Mouse (Mus musculus): ENCODE measurements around the gene Rbmxl1. TPM values are rescaled to one million over a fixed set of nuclear protein-coding genes. Genes with fewer than 3 reads are reported as not detected.
"Not testable (repeated sequence)": the region's sequence is repeated elsewhere in the genome, so short reads cannot be mapped to it uniquely, and the experiment has no call there.

Gene Rbmxl1
- total RNA-seq (2021) = 10 to 100 TPM; 55.8 to 56.9 TPM
- long read RNA-seq, experiment 1, transcript Rbmxl1-202 (2 exons, 1,622 nt) = major isoform, 27 of 35 reads
- long read RNA-seq, experiment 1, partial matches to known transcripts = 0 of 35 reads
- long read RNA-seq, experiment 1, other reads (novel, unspliced or antisense) = 5 of 35 reads
- long read RNA-seq, experiment 2, transcript Rbmxl1-202 (2 exons, 1,622 nt) = major isoform, 39 of 54 reads
- long read RNA-seq, experiment 2, transcript Rbmxl1-201 (2 exons, 1,695 nt) = minor isoform, 9 of 54 reads
- long read RNA-seq, experiment 2, partial matches to known transcripts = 0 of 54 reads
- long read RNA-seq, experiment 2, other reads (novel, unspliced or antisense) = 6 of 54 reads

DNA sequence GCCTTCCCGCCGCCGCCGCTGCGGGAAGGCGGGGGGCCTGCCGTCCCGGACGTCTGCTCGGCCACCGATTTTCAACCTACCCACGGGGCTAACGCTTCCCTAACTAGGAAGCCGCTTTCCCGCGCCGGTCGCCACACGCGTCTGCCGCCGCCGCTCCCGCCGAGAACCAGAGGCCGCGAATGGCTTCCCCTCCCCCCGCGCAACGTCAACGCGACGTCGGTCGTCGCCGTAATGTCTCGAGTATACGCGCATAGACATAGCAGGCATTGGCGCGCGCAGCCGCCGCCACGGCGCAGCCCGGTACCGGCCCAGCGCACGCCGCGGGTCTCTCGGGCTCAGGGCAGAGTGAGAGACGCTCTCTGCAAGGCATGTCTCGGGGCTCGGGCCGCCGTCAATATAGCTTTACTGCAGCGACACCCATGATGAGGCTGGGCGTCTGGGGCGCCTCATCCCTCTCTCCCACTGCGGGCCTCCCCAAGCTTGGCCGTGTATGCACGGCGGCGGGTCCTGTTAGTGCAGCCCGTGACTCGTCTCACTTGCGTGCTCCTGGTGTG, at the start of gene Rbmxl1:
Gene Rbmxl1 (minus strand): TSS at position 180 of the 554 bp plus-strand sequence.
- peak; percentile 85 to 93 for DNase-seq (ENCODE audit: low spot score in 2 of 2)
- Histone ChIP-seq H3K27ac (peak within 1 kb of the TSS; percentile 98), H3K4me3 (peak within 1 kb of the TSS; percentile 67)
- peak; percentile 33; the same call in 1 of the 2 replicates for TF ChIP-seq CTCF (conservative IDR thresholded peaks at IDR 0.05)

DNA sequence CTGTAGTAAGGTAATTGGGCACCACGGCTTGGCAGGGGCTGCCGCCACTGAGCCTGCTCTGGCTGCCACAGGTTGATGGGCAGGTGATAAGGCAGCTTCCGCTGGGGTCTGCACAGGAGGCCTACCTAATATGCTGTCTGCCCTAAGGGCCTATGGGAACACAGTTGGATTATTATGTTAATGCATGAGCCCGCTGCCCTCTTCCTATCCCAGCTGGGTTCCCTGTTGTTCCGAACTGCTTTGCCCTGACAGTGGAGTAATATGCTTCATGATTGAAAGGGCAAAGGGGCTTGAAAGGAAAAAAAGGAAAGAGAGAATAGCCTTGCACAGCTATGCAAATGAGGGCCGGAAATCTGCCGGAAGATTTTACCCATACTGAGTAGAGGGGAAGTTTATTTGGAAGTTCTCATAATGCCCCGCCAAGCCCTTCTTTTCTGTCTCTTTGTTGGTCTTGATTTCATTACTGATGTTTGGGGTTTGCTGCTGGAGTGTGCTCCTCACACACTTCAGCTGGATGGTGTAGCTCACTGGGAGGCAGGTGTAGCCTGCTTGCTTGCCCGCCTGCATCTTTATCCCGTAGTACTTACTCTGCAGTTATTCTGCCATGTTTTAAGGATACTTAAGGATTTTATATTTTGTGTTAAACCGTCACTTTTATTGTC, 48.2 kb upstream of the Rbmxl1 start:
- DNase-seq (ENCODE audit: low spot score in 2 of 2) = no peak
- Histone ChIP-seq H3K4me3 (no peak overlapping the region), H3K27ac (no peak overlapping the region)
- TF ChIP-seq CTCF (conservative IDR thresholded peaks at IDR 0.05) = no peak

DNA sequence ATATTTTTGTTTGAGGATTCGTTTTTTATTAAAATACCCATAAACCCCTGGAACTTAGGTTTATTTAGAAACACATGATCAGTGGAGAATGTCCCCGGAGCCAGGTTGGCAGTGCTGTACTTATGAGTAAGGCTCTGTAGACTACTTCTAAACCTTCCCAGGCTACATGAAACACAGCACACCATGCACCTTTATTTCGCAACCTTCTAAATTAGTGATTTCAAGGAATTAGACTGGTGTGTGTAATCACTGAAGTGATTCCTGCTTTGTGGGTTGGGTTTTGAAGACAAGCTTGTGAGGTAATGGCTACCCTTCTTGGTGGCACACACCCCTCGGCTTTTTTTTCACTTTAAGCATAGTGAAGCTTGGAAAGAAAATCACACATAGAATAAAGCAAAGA, 47.1 kb upstream of the Rbmxl1 start:
- H3K4me3 ChIP-seq = no peak overlapping the region
- H3K27ac ChIP-seq = no peak overlapping the region
- no peak for TF ChIP-seq CTCF (conservative IDR thresholded peaks at IDR 0.05)
- DNase-seq (ENCODE audit: low spot score in 2 of 2) = no peak

DNA sequence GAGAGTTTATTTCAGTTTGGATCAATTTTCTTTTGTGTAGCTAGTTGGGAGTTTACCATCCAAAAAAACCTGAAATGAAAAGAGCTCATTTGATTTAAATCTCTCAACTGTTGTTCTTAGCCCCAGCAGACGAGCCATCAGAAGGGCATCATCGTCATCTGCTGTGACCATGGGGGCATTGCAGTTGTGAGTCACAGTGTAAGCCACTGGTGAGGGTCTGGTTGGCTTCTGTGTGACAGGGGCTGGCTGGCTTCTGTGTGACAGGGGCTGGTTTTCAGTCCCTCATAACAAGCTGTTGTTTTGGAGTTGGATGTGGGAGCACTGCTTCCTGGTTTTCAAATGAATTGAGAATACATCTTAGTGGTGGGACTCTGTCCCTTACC, 42.0 kb upstream of the Rbmxl1 start:
- no peak overlapping the region for H3K27ac ChIP-seq
- no peak for DNase-seq (ENCODE audit: low spot score in 2 of 2)
- TF ChIP-seq CTCF (conservative IDR thresholded peaks at IDR 0.05) = no peak; the same call in 1 of the 2 replicates

DNA sequence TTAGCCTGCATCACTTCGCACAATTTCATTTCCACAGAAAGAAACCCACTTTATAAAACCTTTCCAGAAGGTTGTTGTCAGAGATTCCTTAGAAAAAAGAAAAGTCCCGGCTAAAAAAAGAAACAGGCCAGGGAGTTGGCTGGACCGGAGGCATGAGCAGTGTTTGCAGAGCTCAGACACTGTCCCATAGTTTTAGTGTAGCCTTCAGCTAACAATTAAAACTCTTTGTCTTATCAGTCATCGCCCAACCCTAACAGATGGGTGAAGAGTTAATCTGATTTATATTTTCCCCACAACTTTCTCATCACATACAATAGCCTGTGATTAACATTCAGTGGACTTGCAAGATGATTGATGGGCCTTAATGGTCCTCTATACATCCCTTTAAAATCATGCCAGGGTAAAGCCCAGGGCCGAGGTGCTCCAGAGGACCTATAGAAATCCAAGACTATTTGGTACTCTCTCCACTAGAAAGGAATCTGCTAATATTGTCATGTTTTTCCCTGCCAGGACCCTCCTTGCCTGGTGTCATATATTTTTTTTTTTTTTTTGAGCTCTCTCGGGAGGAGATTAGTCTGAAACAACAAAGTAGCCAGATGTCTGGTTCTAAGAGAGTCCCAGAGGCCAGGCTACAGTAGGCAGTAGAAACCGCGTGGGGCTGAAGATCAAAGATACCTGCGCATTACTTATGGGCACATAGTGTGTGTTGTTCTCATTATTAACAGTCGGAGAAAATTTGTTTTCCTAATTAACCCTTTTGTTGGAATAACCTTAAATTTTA, 41.5 kb upstream of the Rbmxl1 start:
- no peak overlapping the region for H3K27ac ChIP-seq
- H3K4me3 ChIP-seq = no peak overlapping the region
- TF ChIP-seq CTCF (conservative IDR thresholded peaks at IDR 0.05) = no peak
- no peak for DNase-seq (ENCODE audit: low spot score in 2 of 2)

More for the DNA sequence above, 42.0 kb upstream of the Rbmxl1 start:
- H3K4me3 ChIP-seq = no peak overlapping the region

DNA sequence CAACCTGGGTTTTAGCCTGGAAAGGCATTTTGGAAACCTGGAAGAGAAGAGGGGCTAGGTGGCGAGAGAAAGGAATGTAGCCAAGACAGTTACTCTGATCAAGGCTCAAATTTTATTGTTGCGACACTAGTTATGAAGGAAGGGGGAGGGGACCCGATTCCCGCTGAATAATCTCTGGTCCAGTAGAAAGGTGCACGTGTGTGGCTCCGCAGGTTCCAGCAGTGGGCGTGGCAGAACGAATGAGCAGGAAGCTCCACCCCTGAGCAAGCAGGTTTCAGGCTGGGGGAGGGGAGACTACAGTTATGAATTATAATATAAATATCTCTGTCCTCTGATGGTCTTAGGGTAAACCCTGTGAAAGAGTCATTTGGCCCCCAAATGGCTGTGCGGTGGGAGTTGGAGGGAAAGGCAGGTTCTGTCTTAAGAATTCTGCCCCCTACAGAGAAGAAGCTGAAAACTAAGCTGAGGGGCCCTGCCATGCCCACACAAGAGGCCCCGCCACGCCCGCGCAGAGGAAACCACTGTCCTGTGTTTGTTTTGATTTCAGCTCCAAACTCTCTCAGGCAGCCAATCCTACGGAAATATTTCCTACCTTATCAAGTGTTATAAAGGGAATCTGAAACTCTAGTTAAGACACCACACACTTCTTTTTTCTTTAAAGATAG, 36.6 kb upstream of the Rbmxl1 start:
- H3K4me3 ChIP-seq; DNase-seq (ENCODE audit: low spot score in 2 of 2); H3K27ac ChIP-seq: not testable (repeated sequence)

DNA sequence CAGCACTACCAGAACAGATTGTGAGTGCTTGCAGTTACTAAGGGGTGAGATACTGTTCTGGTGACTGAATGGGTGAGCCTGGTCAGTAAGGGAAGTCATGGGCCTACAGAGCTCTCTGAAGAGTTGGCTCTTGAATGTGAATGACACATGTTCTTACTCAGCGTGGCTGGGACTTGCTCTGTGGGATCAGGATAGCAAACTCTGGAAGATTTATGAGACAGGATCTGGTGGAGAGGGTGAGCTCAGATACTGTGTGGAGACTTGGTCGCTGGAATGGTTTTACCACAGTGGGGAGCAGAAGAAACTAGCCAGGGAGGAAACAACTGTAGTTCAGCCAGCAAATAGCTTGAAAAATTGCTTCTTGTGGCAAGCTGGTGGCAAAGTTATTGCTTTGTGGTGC, 35.8 kb upstream of the Rbmxl1 start:
- no peak overlapping the region for H3K4me3 ChIP-seq
- DNase-seq (ENCODE audit: low spot score in 2 of 2) = no peak
- no peak for TF ChIP-seq CTCF (conservative IDR thresholded peaks at IDR 0.05)
- H3K27ac ChIP-seq = no peak overlapping the region

DNA sequence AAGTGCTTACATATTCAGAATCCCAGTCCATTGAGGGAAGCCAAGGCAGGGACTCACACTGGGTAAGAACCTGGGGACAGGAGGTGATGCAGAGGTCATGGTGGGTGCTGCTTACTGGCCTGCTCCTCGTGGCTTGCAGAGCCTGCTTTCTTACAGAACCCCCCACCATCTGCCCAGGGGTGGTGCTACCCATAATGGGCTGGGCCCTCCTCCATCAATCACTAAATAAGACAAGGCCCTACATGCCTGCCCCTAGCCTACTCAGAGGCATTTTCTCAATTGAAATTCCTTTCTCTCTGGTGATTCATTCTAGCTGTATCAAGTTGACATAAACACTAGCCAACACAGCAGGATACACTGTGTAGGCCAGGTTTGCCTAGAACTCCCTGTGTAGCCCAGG, 34.9 kb upstream of the Rbmxl1 start:
- no peak for DNase-seq (ENCODE audit: low spot score in 2 of 2)
- no peak for TF ChIP-seq CTCF (conservative IDR thresholded peaks at IDR 0.05)
- H3K27ac ChIP-seq = no peak overlapping the region
- no peak overlapping the region for H3K4me3 ChIP-seq

DNA sequence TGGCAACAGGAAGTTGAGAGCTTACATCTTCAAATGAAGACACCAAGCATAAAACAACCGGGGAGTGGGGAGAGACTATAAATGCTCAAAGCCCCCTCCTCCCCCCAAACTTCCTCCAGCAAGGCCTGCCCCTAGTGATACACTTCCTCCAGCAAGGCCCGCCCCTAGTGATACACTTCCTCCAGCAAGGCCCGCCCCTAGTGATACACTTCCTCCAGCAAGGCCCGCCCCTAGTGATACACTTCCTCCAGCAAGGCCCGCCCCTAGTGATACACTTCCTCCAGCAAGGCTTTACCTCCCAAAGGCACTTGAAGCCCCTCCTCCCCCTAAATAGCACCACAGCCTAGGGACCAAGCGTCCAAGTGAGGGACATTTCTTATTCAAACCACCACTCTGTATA, 34.0 kb upstream of the Rbmxl1 start:
- not testable (repeated sequence) for H3K4me3 ChIP-seq; H3K27ac ChIP-seq; DNase-seq (ENCODE audit: low spot score in 2 of 2)

DNA sequence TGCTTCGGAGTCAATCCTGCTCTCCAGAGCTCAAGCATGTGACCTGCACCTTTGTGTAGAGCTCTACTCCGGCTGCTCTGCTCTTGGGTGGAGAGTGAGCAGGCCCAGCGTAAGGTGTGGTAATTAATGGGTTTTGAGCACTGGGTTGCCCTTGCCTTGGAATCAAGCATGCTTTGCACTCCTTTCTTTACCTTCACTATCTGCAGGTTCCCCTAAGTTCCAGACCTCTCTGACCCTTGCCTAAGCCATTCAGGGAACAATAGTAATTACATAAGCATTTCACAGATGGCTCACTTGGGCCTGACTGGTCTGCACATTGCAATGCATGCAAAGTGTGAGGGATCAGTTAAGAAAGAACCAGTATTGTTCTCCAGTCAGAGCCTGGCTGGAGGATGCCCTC, 29.1 kb upstream of the Rbmxl1 start:
- Histone ChIP-seq H3K4me3 (no peak overlapping the region), H3K27ac (no peak overlapping the region)
- DNase-seq (ENCODE audit: low spot score in 2 of 2) = no peak
- no peak for TF ChIP-seq CTCF (conservative IDR thresholded peaks at IDR 0.05)

DNA sequence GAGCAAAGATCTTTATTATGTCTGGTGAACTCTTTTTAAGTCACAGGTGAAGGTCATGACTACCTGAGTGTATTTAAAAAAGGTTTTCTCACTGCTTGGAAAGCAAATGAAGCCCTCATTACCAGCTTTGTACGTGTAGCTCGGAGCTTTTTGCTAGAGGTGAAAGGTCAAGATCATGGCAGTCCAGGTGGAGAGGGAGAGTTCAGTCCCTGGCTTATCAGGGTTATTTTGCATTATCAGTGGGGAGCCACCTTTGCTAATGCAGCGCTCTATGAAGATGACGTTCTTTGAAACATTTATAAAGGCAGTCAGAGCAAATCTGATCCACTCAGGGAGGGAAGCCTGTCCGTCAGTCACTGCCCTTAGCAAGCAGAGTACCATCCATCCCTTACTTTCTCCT, 28.0 kb upstream of the Rbmxl1 start:
- no peak for DNase-seq (ENCODE audit: low spot score in 2 of 2)
- Histone ChIP-seq H3K27ac (no peak overlapping the region), H3K4me3 (no peak overlapping the region)
- TF ChIP-seq CTCF (conservative IDR thresholded peaks at IDR 0.05) = no peak

DNA sequence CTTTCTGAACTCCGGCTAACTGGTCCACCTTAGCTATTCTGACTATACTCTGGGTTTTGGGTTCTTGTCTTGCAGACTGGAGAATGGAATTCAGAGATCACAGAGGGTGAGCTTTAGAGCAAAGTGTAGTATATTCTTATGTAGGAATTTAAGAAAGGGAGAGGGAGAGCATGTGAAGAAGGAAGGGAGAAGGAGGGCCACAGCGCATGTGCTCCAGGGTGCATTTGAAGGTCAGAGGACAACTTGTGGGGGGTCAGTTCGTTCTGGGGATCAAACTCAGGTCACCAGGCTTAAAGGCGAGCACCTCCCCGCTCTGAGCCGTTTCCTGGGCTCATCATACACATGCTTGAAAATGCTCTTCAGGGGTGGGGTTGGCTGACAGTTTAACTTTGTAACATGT, 25.3 kb upstream of the Rbmxl1 start:
- H3K4me3 ChIP-seq = no peak overlapping the region
- TF ChIP-seq CTCF (conservative IDR thresholded peaks at IDR 0.05) = no peak
- no peak overlapping the region for H3K27ac ChIP-seq
- no peak for DNase-seq (ENCODE audit: low spot score in 2 of 2)

DNA sequence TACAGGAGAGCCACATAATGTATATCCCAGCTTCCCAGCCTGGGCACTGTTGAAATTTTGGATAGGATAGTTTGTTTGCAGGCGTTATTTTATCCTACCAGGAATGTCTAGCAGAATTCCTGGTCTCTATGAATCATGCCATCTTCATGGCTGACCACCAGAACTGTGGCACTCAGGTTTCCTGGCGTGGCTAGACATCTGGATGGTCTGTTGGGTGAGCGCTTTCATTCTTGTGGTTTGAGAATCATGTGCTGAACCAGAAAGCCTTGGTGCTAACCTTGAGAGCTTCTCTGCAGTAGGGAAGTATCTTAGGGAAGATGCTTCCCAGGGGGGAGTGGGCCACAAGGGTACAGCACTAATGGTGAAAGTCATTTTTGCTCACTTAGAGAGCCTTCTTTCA, 6.4 kb upstream of the Rbmxl1 start:
- DNase-seq (ENCODE audit: low spot score in 2 of 2) = no peak
- no peak overlapping the region for H3K27ac ChIP-seq
- no peak for TF ChIP-seq CTCF (conservative IDR thresholded peaks at IDR 0.05)
- H3K4me3 ChIP-seq = no peak overlapping the region

Measured in layer of hippocampus, adult 2 months (tissue).